Mouse (Mus musculus) splenic B cell, adult 2 months (primary cell): ENCODE results near the gene Capn2.

ENCODE experiments used
- DNase-seq: peaks from one replicate; pipeline ENCODE4 v3.0.0-alpha.2; 2011; ENCODE audit warnings: low read depth, low spot score
- H3K27me3 ChIP-seq: 2 replicates; pipeline ENCODE4 v1.6.1; 2012; ENCODE audit warnings: mild to moderate bottlenecking, low read length, moderate library complexity, mixed read lengths; ENCODE audit not compliant: control insufficient read depth, poor library complexity, insufficient read depth, severe bottlenecking
- H3K36me3 ChIP-seq: 2 replicates; pipeline ENCODE4 v1.6.1; 2012; ENCODE audit warnings: mild to moderate bottlenecking, low read length, moderate library complexity, mixed read lengths; ENCODE audit not compliant: control insufficient read depth, poor library complexity, insufficient read depth, severe bottlenecking

Capn2 gene

DNA sequence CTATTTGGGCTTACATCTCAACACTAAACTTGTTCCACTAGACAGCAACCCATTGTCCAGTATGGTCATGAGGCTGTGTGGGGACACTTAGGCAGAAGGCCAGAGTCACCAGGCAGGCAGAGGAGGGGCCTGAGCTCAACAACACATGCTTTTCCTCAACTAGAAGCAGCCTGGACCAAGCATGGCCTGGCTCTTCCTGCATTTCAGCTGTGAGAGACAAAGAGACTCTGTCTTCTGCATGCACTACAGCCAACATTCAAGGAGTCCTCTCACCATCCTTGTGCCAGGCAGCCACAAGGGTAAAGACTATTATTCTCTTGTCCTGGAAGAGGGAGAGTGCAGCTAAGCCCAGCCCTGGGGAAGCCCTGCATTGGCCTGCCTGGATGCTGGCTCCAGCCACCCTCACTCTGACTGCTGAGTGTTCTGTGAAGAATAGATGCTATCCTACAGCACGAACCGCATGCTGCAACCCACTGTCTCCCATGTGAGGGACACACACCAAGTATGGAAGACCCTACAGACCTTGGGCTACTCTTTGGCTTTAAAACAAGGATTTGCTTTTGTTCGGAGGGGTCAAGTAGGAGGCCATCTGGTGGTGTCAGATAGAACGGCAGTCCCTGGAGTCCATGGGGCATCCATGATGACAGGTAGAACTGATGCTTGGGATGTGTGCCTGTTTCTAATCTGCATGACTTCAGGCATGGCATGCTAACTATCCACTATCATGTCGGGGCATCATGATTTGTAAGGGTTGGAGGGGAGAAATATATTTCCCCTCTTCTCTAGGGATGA lies 42.2 kb downstream of the Capn2 start:
- peak; percentile 5 for DNase-seq

DNA sequence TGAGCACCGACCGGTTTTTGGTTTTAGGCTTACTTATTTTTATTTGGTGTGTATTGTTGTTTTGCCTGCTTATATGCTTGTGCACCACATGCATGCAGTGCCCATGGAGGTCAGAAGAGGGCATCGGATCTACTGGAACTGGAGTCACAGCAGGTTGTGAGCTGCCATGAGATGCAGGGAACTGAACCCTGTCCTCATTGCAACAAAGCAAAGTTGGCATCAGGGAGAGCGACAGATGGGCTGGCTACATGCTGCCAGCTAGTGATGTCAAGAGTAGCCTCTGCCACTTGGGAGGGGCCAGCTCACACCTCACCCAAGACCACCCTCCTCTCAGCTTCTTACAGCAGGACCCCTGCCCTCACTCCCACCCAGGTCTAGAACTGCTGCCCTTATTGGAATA lies 51.4 kb downstream of the Capn2 start:
- Histone ChIP-seq H3K27me3 (no peaks in the 10 kb centered on the region), H3K36me3 (peaks cover 2% of the 10 kb centered on the region; the same call in 1 of the 2 replicates)
- DNase-seq: peak; percentile 9

More for the DNA sequence above, 42.2 kb downstream of the Capn2 start:
- no peaks in the 10 kb centered on the region for H3K27me3 ChIP-seq
- H3K36me3 ChIP-seq: no peaks in the 10 kb centered on the region; the same call in 1 of the 2 replicates

DNA sequence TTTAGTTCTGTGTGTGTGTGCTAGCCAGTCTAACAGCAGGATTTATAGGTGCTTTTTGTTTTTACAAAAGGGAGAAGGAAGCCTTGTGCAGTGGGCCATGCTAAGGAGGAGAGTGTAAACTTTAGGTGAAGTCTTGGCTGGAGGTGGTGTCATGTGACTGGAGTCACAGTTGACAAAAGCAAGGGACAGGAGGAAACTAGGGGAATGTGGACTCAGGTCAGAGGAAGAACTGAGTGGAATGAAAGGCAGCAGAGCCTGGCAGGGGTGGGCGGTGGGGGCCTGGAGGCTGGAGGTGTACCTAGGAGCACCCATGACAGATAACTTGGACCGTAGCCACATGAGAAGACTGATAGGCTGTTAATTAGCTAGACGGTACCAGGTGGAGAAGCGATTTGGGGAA lies 52.1 kb downstream of the Capn2 start:
- no peaks in the 10 kb centered on the region for H3K27me3 ChIP-seq
- DNase-seq: no peak

GRCm38 (mm10) chr1:182461813-182462212 lies 55.6 kb downstream of the Capn2 start:
- no peak for DNase-seq
- H3K27me3 ChIP-seq: no peaks in the 10 kb centered on the region
- H3K36me3 ChIP-seq: peaks cover 5% of the 10 kb centered on the region; the same call in 1 of the 2 replicates

More for the DNA sequence above, 52.1 kb downstream of the Capn2 start:
- peaks cover 2% of the 10 kb centered on the region; the same call in 1 of the 2 replicates for H3K36me3 ChIP-seq

- no peaks in the 10 kb centered on the region for H3K27me3 ChIP-seq
- H3K36me3 ChIP-seq: peaks cover 3% of the 10 kb centered on the region; the same call in 1 of the 2 replicates
- DNase-seq: peak; percentile 46
Measured at GRCm38 (mm10) chr1:182461261-182461660, 56.1 kb downstream of the Capn2 start.

GRCm38 (mm10) chr1:182460291-182461244 lies 56.8 kb downstream of the Capn2 start:
- Histone ChIP-seq H3K36me3 (peaks cover 3% of the 10 kb centered on the region; the same call in 1 of the 2 replicates), H3K27me3 (no peaks in the 10 kb centered on the region)
- no peak for DNase-seq

- peaks cover 3% of the 10 kb centered on the region; the same call in 1 of the 2 replicates for H3K36me3 ChIP-seq
- no peak for DNase-seq
Measured at GRCm38 (mm10) chr1:182459436-182459835, 58.0 kb downstream of the Capn2 start.

DNA sequence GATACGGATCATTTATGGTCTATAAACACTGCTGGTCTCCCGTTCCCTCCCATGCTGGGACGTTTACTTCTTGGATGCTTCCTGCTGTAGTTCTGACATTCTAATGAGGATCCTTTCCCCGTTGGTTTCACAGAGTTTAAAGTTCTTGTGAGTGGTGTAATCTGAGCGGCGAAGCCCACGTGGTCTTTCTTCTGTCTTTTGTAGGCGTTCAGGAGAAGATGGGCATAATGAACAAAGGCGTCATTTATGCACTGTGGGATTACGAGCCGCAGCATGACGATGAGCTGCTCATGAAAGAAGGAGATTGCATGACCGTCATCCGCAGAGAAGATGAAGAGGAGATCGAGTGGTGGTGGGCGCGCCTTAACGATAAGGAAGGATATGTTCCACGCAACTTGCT lies 58.9 kb downstream of the Capn2 start:
- Histone ChIP-seq H3K36me3 (peaks cover 3% of the 10 kb centered on the region; the same call in 1 of the 2 replicates), H3K27me3 (no peaks in the 10 kb centered on the region)
- DNase-seq: no peak

More at GRCm38 (mm10) chr1:182459436-182459835, 58.0 kb downstream of the Capn2 start:
- no peaks in the 10 kb centered on the region for H3K27me3 ChIP-seq

DNA sequence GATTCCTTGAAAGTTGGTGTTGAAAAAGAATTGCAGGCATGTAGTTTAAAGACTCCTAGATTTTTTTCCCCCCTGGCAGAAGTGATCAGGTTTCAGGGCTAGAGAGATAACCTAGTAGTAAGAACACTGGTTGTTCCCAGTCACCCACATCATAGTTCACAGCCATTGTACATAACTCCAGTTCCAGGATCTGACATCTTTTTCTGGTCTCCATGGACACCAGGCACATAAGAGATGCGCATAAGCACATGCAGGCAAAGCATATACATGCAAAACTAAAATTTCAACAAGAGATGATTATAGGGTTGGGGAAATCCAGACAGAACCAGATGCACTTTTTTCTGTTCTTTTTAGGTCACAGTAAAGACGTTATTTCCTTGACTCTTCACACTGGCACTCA lies 62.3 kb downstream of the Capn2 start:
- DNase-seq: no peak
- no peaks in the 10 kb centered on the region for H3K27me3 ChIP-seq

GRCm38 (mm10) chr1:182452473-182452872 lies 64.9 kb downstream of the Capn2 start:
- no peaks in the 10 kb centered on the region for H3K27me3 ChIP-seq

More for the DNA sequence above, 62.3 kb downstream of the Capn2 start:
- H3K36me3 ChIP-seq: peaks cover 3% of the 10 kb centered on the region; the same call in 1 of the 2 replicates

GRCm38 (mm10) chr1:182448276-182449035 lies 69.0 kb downstream of the Capn2 start:
- Histone ChIP-seq H3K27me3 (no peaks in the 10 kb centered on the region), H3K36me3 (peaks cover 8% of the 10 kb centered on the region; the same call in 1 of the 2 replicates)
- no peak for DNase-seq

More at GRCm38 (mm10) chr1:182452473-182452872, 64.9 kb downstream of the Capn2 start:
- H3K36me3 ChIP-seq: peaks cover 6% of the 10 kb centered on the region; the same call in 1 of the 2 replicates
- no peak for DNase-seq

DNA sequence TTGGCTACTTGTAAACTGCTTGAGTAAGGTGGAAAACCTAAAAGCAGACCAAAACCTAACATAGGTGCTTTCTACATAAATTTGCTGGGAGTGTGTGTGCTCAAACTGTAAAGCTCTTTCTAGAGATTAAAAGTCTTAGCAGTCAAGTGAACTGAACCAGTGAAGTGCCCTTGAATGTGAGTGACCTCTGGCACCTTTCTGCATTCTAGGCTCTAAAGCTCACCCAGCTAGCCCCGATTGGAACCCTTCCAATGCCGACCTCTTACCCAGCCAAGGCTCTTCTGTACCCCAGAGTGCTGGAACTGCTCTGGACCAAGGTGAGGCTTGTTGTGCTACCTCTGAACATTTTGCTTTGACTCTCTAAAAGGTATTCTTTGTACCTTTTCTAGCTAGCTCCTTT lies 73.3 kb downstream of the Capn2 start:
- Histone ChIP-seq H3K36me3 (peaks cover 10% of the 10 kb centered on the region), H3K27me3 (no peaks in the 10 kb centered on the region)
- no peak for DNase-seq

GRCm38 (mm10) chr1:182441791-182442473 lies 75.5 kb downstream of the Capn2 start:
- peaks cover 4% of the 10 kb centered on the region for H3K36me3 ChIP-seq
- DNase-seq: no peak
- H3K27me3 ChIP-seq: no peaks in the 10 kb centered on the region
